Mouse (Mus musculus) central nervous system, embryonic 11.5 days (tissue): ENCODE data around the gene Ar. TPM values are rescaled to one million over a fixed set of nuclear protein-coding genes. Genes with fewer than 3 reads are reported as not detected.

Source experiments
- polyA plus RNA-seq: library from polyadenylated mRNA; depleted of rRNA; stranded (reverse); fragments of >200 nt; gene quantifications from 2 replicates; pipeline ENCODE4 v1.2.3, GENCODE M21; 2012; rRNA removed

The Ar gene
- 0.04 and 0.06 TPM in 2 replicates for polyA plus RNA-seq

GRCm38 (mm10) chrX:98148531-98149342 is at the start of gene Ar:
Gene Ar, plus strand, starts transcription at chrX:98148769.

